Mouse (Mus musculus) layer of hippocampus, postnatal 10 days (tissue): ENCODE measurements at regions not wholly inside any gene's neighbourhood (a gene's known extent, or its start where the extent isn't known, plus 50 kb on each side); places are given as distances from the start of the nearest gene placed in this dataset.
A peak's percentile ranks its signal among the peaks of the same experiment; 100 is the strongest.

Experiments
- DNase-seq, 2 experiments: peaks; one replicate each; pipeline ENCODE4 v3.0.0; 2021; ENCODE audit warnings: low spot score in 2 of 2

DNA sequence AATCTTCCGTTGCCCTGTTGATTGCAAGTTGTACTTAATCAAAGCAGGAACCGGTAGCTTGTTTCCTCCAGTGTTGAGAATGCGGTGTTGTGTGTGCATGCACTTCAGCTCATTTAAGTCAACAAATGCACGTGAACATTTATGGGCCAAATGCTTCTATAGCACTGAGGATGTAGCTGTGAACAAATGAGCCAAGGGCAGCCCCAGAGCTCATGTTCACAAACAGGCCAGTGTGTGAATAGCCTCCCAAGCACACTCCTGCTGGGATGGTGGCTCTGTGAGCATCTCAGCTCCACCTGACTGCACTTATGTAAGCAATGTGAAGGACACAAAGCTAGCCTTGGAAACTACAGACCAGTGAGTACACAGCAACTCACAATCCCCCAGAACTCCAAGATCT is 183.9 kb upstream of the Sox2 start:
- no peak for DNase-seq

- no peak for DNase-seq
These were observed 185.0 kb upstream of the Sox2 start for GRCm38 (mm10) chr3:34465040-34465831.

GRCm38 (mm10) chr3:34458766-34459165 is 191.4 kb upstream of the Sox2 start:
- DNase-seq: no peak

DNA sequence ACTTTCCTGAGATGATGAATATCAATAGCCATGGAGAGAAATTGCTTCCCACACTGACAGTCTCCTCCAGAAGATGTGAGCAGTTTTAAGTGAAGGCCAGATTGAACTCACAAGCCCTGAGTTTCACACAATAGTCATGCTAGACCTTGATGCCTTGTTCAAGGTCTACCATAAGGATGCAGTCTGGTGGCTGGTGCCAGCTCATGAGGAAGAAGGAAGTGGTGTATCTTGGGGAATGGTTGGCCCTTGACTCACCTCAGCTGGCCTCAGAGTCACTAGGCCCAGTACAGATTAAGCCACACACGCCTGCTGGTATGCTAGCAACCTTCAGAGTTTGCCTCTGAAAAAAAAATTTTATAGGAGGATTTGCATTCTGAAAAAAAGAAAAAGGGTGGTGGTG is 192.4 kb upstream of the Sox2 start:
- DNase-seq: no peak

GRCm38 (mm10) chr3:34456488-34457433 is 193.4 kb upstream of the Sox2 start:
- DNase-seq: peak in 1 of 2 experiments; percentile 33

DNA sequence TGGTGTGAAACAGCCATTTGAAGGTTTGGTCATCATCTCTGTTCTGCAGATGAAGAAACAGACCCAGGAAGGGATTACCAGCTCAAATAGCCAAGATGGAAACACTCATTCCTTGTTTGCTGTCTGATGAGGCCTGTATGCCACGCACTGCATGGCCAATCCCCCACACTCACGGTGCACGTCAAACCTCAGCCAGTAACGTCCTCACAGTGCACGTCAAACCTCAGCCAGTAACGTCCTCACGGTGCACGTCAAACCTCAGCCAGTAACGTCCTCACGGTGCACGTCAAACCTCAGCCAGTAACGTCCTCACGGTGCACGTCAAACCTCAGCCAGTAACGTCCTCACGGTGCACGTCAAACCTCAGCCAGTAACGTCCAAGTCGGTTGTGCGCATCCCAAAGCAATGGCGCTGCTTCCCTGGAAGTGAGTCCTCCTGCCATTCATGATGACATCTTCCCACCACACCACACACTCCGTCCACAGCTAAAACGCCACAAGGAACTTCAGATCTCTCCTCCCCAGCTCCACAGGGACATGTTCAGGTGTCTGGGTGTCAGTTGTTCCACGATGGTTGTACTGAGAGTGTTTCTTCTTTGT is 196.1 kb upstream of the Sox2 start:
- no peak for DNase-seq

- peak; percentile 42 to 53 for DNase-seq
These were observed 204.9 kb upstream of the Sox2 start for GRCm38 (mm10) chr3:34445354-34445753.

DNA sequence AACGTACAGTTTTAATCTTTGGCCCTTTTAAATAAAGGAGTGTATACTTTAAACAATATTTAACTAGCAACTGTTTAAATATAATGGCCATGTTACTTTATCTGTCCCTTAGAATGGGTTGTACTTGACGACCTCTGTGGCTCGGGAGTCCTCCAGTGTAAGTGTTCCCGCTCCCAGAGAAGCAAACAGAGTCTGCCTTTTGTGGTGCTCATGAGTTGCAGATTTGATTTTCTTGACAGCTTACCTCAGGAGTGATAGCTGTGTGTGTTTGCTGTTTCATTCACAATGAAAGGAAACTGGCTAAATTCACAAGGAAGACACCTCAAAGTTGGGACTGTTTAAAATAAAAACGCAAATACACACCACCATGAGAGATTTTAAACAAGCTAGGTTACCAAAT is 205.4 kb upstream of the Sox2 start:
- DNase-seq: no peak

- peak; percentile 69 to 78 for DNase-seq
These were observed 206.2 kb upstream of the Sox2 start for GRCm38 (mm10) chr3:34443731-34444628.

GRCm38 (mm10) chr3:34443307-34443706 is 206.9 kb upstream of the Sox2 start:
- DNase-seq: no peak

DNA sequence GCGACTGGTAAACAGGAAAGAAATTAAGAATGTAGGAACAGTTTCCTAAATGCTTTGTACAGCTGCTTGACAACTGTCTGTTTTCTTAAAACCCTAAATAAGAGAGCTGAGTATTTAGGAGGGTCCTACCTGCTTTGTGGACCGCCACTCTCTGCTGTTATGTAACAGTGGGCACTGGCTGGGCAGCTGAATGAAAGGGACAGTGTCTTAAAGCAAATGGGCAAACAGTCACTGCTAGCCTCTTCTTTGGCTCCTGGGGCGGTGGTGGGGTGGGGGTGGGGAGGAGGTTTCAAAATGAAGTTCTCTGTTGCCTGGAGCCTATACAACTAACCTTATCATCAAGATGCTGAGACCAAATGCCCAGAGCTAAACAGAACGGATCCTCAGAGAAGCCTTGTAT is 208.4 kb upstream of the Sox2 start:
- DNase-seq: no peak

GRCm38 (mm10) chr3:34441266-34441665 is 208.9 kb upstream of the Sox2 start:
- peak; percentile 40 to 47 for DNase-seq

DNA sequence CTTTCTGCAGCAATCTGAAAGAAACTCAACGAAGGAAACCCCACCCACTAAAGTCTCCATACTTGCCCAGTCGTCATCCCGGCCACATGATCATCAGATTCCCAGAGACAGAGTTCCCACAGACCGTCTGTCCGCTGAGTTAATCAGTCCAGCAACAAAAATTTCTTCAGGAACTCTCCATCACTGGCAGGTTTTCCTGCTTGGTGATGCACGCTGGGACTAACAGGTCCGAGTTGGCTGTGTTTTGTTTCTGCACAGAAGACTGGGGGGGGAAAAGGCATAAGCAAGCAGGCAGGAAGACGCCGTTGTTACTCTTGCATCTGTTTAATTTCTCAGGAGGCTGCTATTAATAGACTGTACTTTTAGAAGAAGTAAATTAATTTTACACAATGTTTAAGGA is 215.3 kb upstream of the Sox2 start:
- DNase-seq: peak in 1 of 2 experiments; percentile 26

GRCm38 (mm10) chr3:34427967-34428366 is 222.2 kb upstream of the Sox2 start:
- DNase-seq: no peak

- no peak for DNase-seq
These were observed 222.7 kb upstream of the Sox2 start for GRCm38 (mm10) chr3:34427495-34427894.

DNA sequence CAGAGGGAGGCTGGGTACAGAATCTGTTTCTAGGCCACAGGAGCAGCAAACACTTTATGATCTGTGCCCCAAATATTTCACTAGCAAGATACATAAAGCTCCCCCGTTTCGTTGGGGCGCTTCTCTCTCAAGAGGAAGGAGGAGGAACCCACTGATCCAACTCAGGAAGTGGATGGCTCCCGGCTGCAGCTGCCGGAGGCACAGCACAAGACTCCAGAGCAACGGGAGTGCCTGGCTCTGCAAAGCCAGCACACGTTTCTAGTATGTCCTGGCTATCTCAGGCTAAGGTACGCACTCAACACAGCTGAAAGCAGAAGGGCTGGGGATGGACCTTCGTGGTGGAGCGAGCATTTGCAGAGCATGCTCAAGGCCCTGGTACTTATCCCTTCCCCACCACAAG is 223.2 kb upstream of the Sox2 start:
- no peak for DNase-seq

DNA sequence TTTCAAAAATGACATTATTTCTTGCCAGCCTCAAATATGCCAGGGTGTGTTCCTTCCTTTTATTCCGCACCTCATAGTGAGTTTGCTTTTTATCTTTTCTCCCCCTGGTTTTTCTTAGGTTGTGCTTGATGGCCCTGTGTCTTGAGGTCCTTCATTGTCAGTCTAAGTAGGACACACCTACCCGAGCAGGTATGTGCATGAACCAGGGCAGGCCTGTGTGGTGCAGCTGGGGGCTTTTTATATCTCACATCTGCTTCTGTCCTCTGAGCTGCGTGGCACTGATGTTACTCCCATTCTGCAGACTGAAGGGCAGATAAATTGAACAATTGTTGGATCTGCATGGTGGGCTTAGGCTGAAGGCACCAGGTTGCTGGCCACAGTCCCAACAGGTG is 238.3 kb upstream of the Sox2 start:
- DNase-seq: no peak

GRCm38 (mm10) chr3:34411142-34411914 is 238.9 kb upstream of the Sox2 start:
- DNase-seq: peak; percentile 45 to 55

- no peak for DNase-seq
These were observed 246.6 kb upstream of the Sox2 start for GRCm38 (mm10) chr3:34403586-34403985.

DNA sequence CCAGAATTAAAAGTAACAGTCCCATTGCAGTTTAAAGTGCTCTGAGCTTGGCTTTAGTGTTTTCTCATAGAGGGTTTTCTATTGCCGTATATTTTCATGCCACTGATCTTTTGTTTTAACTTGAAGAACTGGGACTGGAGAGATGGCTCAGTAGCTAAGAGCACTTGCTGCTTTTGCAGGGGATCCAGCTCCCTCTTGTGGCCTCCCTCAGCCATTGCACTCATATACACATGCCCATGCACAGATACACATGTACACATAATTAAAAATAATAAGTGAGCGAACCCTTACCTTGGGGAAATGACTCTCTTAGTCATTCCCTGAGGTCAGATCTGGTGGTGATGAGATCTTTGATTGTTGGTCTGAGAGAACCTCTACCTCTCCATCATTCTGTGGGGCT is 258.9 kb upstream of the Sox2 start:
- no peak for DNase-seq
